Mouse (Mus musculus): Measurements from ENCODE around the gene Fzd5. TPM values are rescaled to one million over a fixed set of nuclear protein-coding genes. Genes with fewer than 3 reads are reported as not detected.

Gene Fzd5
- polyA plus RNA-seq, 1 experiment from 2014 or later, result 2.4 TPM

- no peak overlapping the region for H3K4me3 ChIP-seq
- H3K9ac ChIP-seq, result no peak overlapping the region
- 0 out of 2 replicates have a peak overlapping the region, but pooled peaks have one; percentile 6 for H3K4me2 ChIP-seq (replicated peaks)
- no peaks in the 10 kb centered on the region for H3K9me3 ChIP-seq
- H3K36me3 ChIP-seq, result no peaks in the 10 kb centered on the region
- H3K27ac ChIP-seq, result no peak overlapping the region
- WGBS, result 52% methylated on average over 7 of the region's 7 CpGs
- peaks cover 49% of the 10 kb centered on the region for H3K27me3 ChIP-seq
- H3K4me1 ChIP-seq, result peaks cover 23% of the 10 kb centered on the region
- ATAC-seq (ENCODE audit: insufficient number of reproducible peaks, insufficient read depth, low FRiP score, low TSS enrichment), result no peak
These were observed 4.8 kb downstream of the Fzd5 start for GRCm38 (mm10) chr1:64732637-64733200.

GRCm38 (mm10) chr1:64732161-64732560, 5.4 kb downstream of the Fzd5 start:
- no peak overlapping the region for H3K4me2 ChIP-seq (replicated peaks)
- H3K36me3 ChIP-seq, result no peaks in the 10 kb centered on the region
- H3K9me3 ChIP-seq, result no peaks in the 10 kb centered on the region
- peaks cover 49% of the 10 kb centered on the region for H3K27me3 ChIP-seq
- 36% methylated on average over 10 of the region's 10 CpGs for WGBS
- no peak overlapping the region for H3K4me3 ChIP-seq
- H3K27ac ChIP-seq, result no peak overlapping the region
- H3K4me1 ChIP-seq, result peaks cover 23% of the 10 kb centered on the region
- no peak for ATAC-seq (ENCODE audit: insufficient number of reproducible peaks, insufficient read depth, low FRiP score, low TSS enrichment)
- no peak overlapping the region for H3K9ac ChIP-seq

GRCm38 (mm10) chr1:64731341-64732020, 6.1 kb downstream of the Fzd5 start:
- Histone ChIP-seq H3K4me1 (peaks cover 21% of the 10 kb centered on the region), H3K27me3 (peaks cover 44% of the 10 kb centered on the region), H3K9me3 (no peaks in the 10 kb centered on the region), H3K4me2 (replicated peaks) (no peak overlapping the region), H3K27ac (no peak overlapping the region), H3K4me3 (no peak overlapping the region), H3K9ac (no peak overlapping the region), H3K36me3 (no peaks in the 10 kb centered on the region)
- no peak for ATAC-seq (ENCODE audit: insufficient number of reproducible peaks, insufficient read depth, low FRiP score, low TSS enrichment)
- 67% methylated on average over 16 of the region's 16 CpGs for WGBS

GRCm38 (mm10) chr1:64730046-64730445, 7.5 kb downstream of the Fzd5 start:
- H3K9ac ChIP-seq, result no peak overlapping the region
- no peak overlapping the region for H3K4me3 ChIP-seq
- H3K27ac ChIP-seq, result no peak overlapping the region
- 71% methylated on average over 4 of the region's 4 CpGs for WGBS
- no peak overlapping the region for H3K4me2 ChIP-seq (replicated peaks)
- no peaks in the 10 kb centered on the region for H3K9me3 ChIP-seq
- H3K27me3 ChIP-seq, result peaks cover 30% of the 10 kb centered on the region
- no peak for ATAC-seq (ENCODE audit: insufficient number of reproducible peaks, insufficient read depth, low FRiP score, low TSS enrichment)
- peaks cover 7% of the 10 kb centered on the region; the same call in 1 of the 2 replicates for H3K4me1 ChIP-seq
- H3K36me3 ChIP-seq, result 0 out of 2 replicates have a peak, but pooled peaks cover 3% of the 10 kb centered on the region

GRCm38 (mm10) chr1:64721034-64721587, 16.4 kb downstream of the Fzd5 start:
- Histone ChIP-seq H3K4me2 (replicated peaks) (no peak overlapping the region), H3K4me1 (no peaks in the 10 kb centered on the region), H3K9ac (no peak overlapping the region), H3K27ac (no peak overlapping the region), H3K9me3 (no peaks in the 10 kb centered on the region), H3K27me3 (no peaks in the 10 kb centered on the region), H3K4me3 (no peak overlapping the region), H3K36me3 (peaks cover 36% of the 10 kb centered on the region)
- WGBS, result 87% methylated on average over 10 of the region's 10 CpGs
- no peak for ATAC-seq (ENCODE audit: insufficient number of reproducible peaks, insufficient read depth, low FRiP score, low TSS enrichment)

GRCm38 (mm10) chr1:64717504-64717903, 20.0 kb downstream of the Fzd5 start:
- ATAC-seq (ENCODE audit: insufficient number of reproducible peaks, insufficient read depth, low FRiP score, low TSS enrichment), result 0 out of 2 replicates have a peak, but pooled peaks have one; percentile 64
- Histone ChIP-seq H3K9ac (no peak overlapping the region), H3K4me2 (replicated peaks) (no peak overlapping the region), H3K4me3 (no peak overlapping the region), H3K9me3 (no peaks in the 10 kb centered on the region), H3K27me3 (no peaks in the 10 kb centered on the region), H3K27ac (no peak overlapping the region), H3K4me1 (no peaks in the 10 kb centered on the region), H3K36me3 (peaks cover 36% of the 10 kb centered on the region)

GRCm38 (mm10) chr1:64716589-64717304, 20.8 kb downstream of the Fzd5 start:
- Histone ChIP-seq H3K9me3 (no peaks in the 10 kb centered on the region), H3K27ac (no peak overlapping the region), H3K36me3 (peaks cover 30% of the 10 kb centered on the region), H3K27me3 (no peaks in the 10 kb centered on the region), H3K4me3 (no peak overlapping the region), H3K9ac (no peak overlapping the region), H3K4me1 (no peaks in the 10 kb centered on the region), H3K4me2 (replicated peaks) (no peak overlapping the region)
- ATAC-seq (ENCODE audit: insufficient number of reproducible peaks, insufficient read depth, low FRiP score, low TSS enrichment), result no peak
- WGBS, result 92% methylated on average over 7 of the region's 7 CpGs

- WGBS, result 78% methylated on average over 2 of the region's 2 CpGs
- H3K4me3 ChIP-seq, result no peak overlapping the region
These were observed 22.1 kb downstream of the Fzd5 start for GRCm38 (mm10) chr1:64715458-64715857.

GRCm38 (mm10) chr1:64712006-64712760, 25.4 kb downstream of the Fzd5 start:
- no peaks in the 10 kb centered on the region for H3K9me3 ChIP-seq
- H3K27me3 ChIP-seq, result no peaks in the 10 kb centered on the region
- H3K4me2 ChIP-seq (replicated peaks), result no peak overlapping the region
- no peak for ATAC-seq (ENCODE audit: insufficient number of reproducible peaks, insufficient read depth, low FRiP score, low TSS enrichment)
- WGBS, result 88% methylated on average over 14 of the region's 14 CpGs
- no peak overlapping the region for H3K27ac ChIP-seq
- no peaks in the 10 kb centered on the region for H3K4me1 ChIP-seq
- peaks cover 13% of the 10 kb centered on the region; the same call in 1 of the 2 replicates for H3K36me3 ChIP-seq
- H3K9ac ChIP-seq, result no peak overlapping the region
- H3K4me3 ChIP-seq, result no peak overlapping the region

More at GRCm38 (mm10) chr1:64715458-64715857, 22.1 kb downstream of the Fzd5 start:
- H3K36me3 ChIP-seq, result peaks cover 23% of the 10 kb centered on the region
- H3K27me3 ChIP-seq, result no peaks in the 10 kb centered on the region
- H3K9me3 ChIP-seq, result no peaks in the 10 kb centered on the region
- no peak overlapping the region for H3K9ac ChIP-seq
- H3K4me2 ChIP-seq (replicated peaks), result no peak overlapping the region
- H3K27ac ChIP-seq, result no peak overlapping the region
- no peaks in the 10 kb centered on the region for H3K4me1 ChIP-seq
- no peak for ATAC-seq (ENCODE audit: insufficient number of reproducible peaks, insufficient read depth, low FRiP score, low TSS enrichment)

- Histone ChIP-seq H3K27ac (no peak overlapping the region), H3K4me3 (no peak overlapping the region), H3K9ac (no peak overlapping the region), H3K4me2 (replicated peaks) (no peak overlapping the region), H3K36me3 (peaks cover 10% of the 10 kb centered on the region; the same call in 1 of the 2 replicates), H3K27me3 (no peaks in the 10 kb centered on the region), H3K9me3 (no peaks in the 10 kb centered on the region), H3K4me1 (no peaks in the 10 kb centered on the region)
- 13% methylated on average over 2 of the region's 2 CpGs for WGBS
- no peak for ATAC-seq (ENCODE audit: insufficient number of reproducible peaks, insufficient read depth, low FRiP score, low TSS enrichment)
These were observed 27.7 kb downstream of the Fzd5 start for GRCm38 (mm10) chr1:64709891-64710290.

- Histone ChIP-seq H3K9me3 (no peaks in the 10 kb centered on the region), H3K36me3 (peaks cover 11% of the 10 kb centered on the region; the same call in 1 of the 2 replicates), H3K4me3 (no peak overlapping the region), H3K27ac (no peak overlapping the region), H3K9ac (no peak overlapping the region), H3K4me2 (replicated peaks) (no peak overlapping the region), H3K27me3 (no peaks in the 10 kb centered on the region), H3K4me1 (no peaks in the 10 kb centered on the region)
- no peak for ATAC-seq (ENCODE audit: insufficient number of reproducible peaks, insufficient read depth, low FRiP score, low TSS enrichment)
- WGBS, result 90% methylated on average over 2 of the region's 2 CpGs
These were observed 30.9 kb downstream of the Fzd5 start for GRCm38 (mm10) chr1:64706610-64707009.
